Mouse (Mus musculus) liver, postnatal 0 days (tissue): ENCODE data around the gene Gtpbp10. TPM values are rescaled to one million over a fixed set of nuclear protein-coding genes. Genes with fewer than 3 reads are reported as not detected.

Experiments
- ATAC-seq: fragments of 200-750 bp; cut with Nextera tagmentation; 2 replicates; pipeline ENCODE4 v1.8.0; 2017; ENCODE audit warnings: mild to moderate bottlenecking, moderate library complexity
- DNase-seq: peaks from one replicate; pipeline ENCODE4 v3.0.0-alpha.2; 2016
- H3K27ac ChIP-seq: fragments of 300-500 bp; sonication (generic); 2 replicates; pipeline ENCODE4 v1.5.1; 2014; ENCODE audit warnings: antibody characterized with exemption, moderate library complexity, mild to moderate bottlenecking, low read depth
- H3K27me3 ChIP-seq: fragments of 300-500 bp; sonication (generic); 2 replicates; pipeline ENCODE4 v1.6.1; 2014; ENCODE audit warnings: low read length, control low read depth, mixed read lengths; ENCODE audit not compliant: insufficient read depth
- H3K36me3 ChIP-seq: fragments of 300-500 bp; sonication (generic); replicated peaks from 2 replicates; pipeline ENCODE4 v1.6.1; 2014; ENCODE audit warnings: mild to moderate bottlenecking, control low read depth, low read length, moderate library complexity, mixed read lengths; ENCODE audit not compliant: insufficient read depth
- H3K4me1 ChIP-seq: fragments of 300-500 bp; sonication (generic); 2 replicates; pipeline ENCODE4 v1.6.1; 2014; ENCODE audit warnings: antibody characterized with exemption, mild to moderate bottlenecking, control low read depth; ENCODE audit not compliant: insufficient read depth
- H3K4me2 ChIP-seq: fragments of 300-500 bp; sonication (generic); 2 replicates; pipeline ENCODE4 v1.6.1; 2014; ENCODE audit warnings: low read depth, mild to moderate bottlenecking, low read length, moderate library complexity, mixed read lengths
- H3K4me3 ChIP-seq: fragments of 300-500 bp; sonication (generic); 2 replicates; pipeline ENCODE4 v1.5.1; 2014; ENCODE audit warnings: low read depth, low read length
- H3K9ac ChIP-seq: fragments of 300-500 bp; sonication (generic); replicated peaks from 2 replicates; pipeline ENCODE4 v1.6.1; 2014; ENCODE audit warnings: mild to moderate bottlenecking, moderate library complexity
- H3K9me3 ChIP-seq: fragments of 300-500 bp; sonication (generic); 2 replicates; pipeline ENCODE4 v1.6.1; 2016; ENCODE audit warnings: mild to moderate bottlenecking, control low read depth, low read length, mixed read lengths
- CTCF ChIP-seq: sonication (generic); IDR thresholded peaks from 2 replicates; pipeline ENCODE4 v1.5.1; 2016; ENCODE audit warnings: antibody characterized with exemption, low read depth
- EP300 ChIP-seq: IDR thresholded peaks from 2 replicates; pipeline ENCODE4 v1.6.1; 2016; ENCODE audit warnings: antibody characterized with exemption, low read depth, mild to moderate bottlenecking
- WGBS: fragments of 180-500 bp; shearing (Covaris S2); extraction: QIAGEN DNeasy Blood & Tissue Kit; methylation state at CpG from one replicate; pipeline ENCODE4 v1.1.7; 2014; ENCODE audit not compliant: insufficient replicate concordance; 5-methylcytosine and 5-hydroxymethylcytosine counted together
- polyA plus RNA-seq: library from polyadenylated mRNA; unstranded; fragments of >200 nt; fragmentation: Nextera tagmentation; extraction: Ambion mirVana; gene quantifications from 2 replicates; pipeline ENCODE4 v1.2.1, GENCODE M21; 2015

The Gtpbp10 gene
- polyA plus RNA-seq, 1 experiment from 2014 or later: 9.9 TPM

- Histone ChIP-seq H3K27me3 (no peaks in the 10 kb centered on the region), H3K4me1 (no peaks in the 10 kb centered on the region), H3K36me3 (0 out of 2 replicates have a peak, but pooled peaks cover 3% of the 10 kb centered on the region), H3K9me3 (no peaks in the 10 kb centered on the region), H3K27ac (no peak overlapping the region), H3K4me2 (no peak overlapping the region), H3K9ac (no peak overlapping the region), H3K4me3 (no peak overlapping the region)
- DNase-seq (no peak), ATAC-seq (no peak)
- 79% methylated on average over 13 of the region's 13 CpGs for WGBS
- no peak for TF ChIP-seq CTCF
- TF ChIP-seq EP300: no peak
Measured at GRCm38 (mm10) chr5:5504456-5504855, 54.9 kb downstream of the Gtpbp10 start.

- Histone ChIP-seq H3K27ac (no peak overlapping the region), H3K4me3 (no peak overlapping the region), H3K4me2 (no peak overlapping the region), H3K9ac (no peak overlapping the region), H3K27me3 (no peaks in the 10 kb centered on the region), H3K36me3 (0 out of 2 replicates have a peak, but pooled peaks cover 3% of the 10 kb centered on the region), H3K9me3 (no peaks in the 10 kb centered on the region), H3K4me1 (no peaks in the 10 kb centered on the region)
- TF ChIP-seq EP300: no peak
- no peak for TF ChIP-seq CTCF
- DNase-seq (no peak), ATAC-seq (no peak)
- WGBS: 82% methylated on average over 4 of the region's 4 CpGs
Measured at GRCm38 (mm10) chr5:5503381-5503780, 56.0 kb downstream of the Gtpbp10 start.

GRCm38 (mm10) chr5:5501583-5501982 lies 57.8 kb downstream of the Gtpbp10 start:
- Histone ChIP-seq H3K27me3 (no peaks in the 10 kb centered on the region), H3K36me3 (no peaks in the 10 kb centered on the region), H3K4me1 (no peaks in the 10 kb centered on the region), H3K9ac (no peak overlapping the region), H3K4me2 (no peak overlapping the region), H3K27ac (no peak overlapping the region), H3K4me3 (no peak overlapping the region), H3K9me3 (no peaks in the 10 kb centered on the region)
- 56% methylated on average over 2 of the region's 2 CpGs for WGBS
- DNase-seq: no peak
- ATAC-seq: no peak
- TF ChIP-seq CTCF (no peak), EP300 (no peak)

GRCm38 (mm10) chr5:5496393-5496792 lies 62.9 kb downstream of the Gtpbp10 start:
- WGBS: 54% methylated on average over 3 of the region's 3 CpGs
- Histone ChIP-seq H3K27me3 (no peaks in the 10 kb centered on the region), H3K4me2 (no peak overlapping the region), H3K9me3 (no peaks in the 10 kb centered on the region), H3K9ac (no peak overlapping the region), H3K27ac (no peak overlapping the region), H3K36me3 (no peaks in the 10 kb centered on the region), H3K4me3 (no peak overlapping the region), H3K4me1 (no peaks in the 10 kb centered on the region)
- TF ChIP-seq EP300 (no peak), CTCF (no peak)
- no peak for ATAC-seq
- no peak for DNase-seq

- Histone ChIP-seq H3K4me3 (no peak overlapping the region), H3K27me3 (no peaks in the 10 kb centered on the region), H3K4me2 (peak overlapping the region; percentile 50), H3K9me3 (no peaks in the 10 kb centered on the region), H3K27ac (no peak overlapping the region), H3K9ac (no peak overlapping the region), H3K4me1 (no peaks in the 10 kb centered on the region), H3K36me3 (no peaks in the 10 kb centered on the region)
- no peak for DNase-seq
- TF ChIP-seq EP300: no peak
- TF ChIP-seq CTCF: no peak
- 56% methylated on average over 4 of the region's 4 CpGs for WGBS
- peak; percentile 66; the same call in 1 of the 2 replicates for ATAC-seq
Measured at GRCm38 (mm10) chr5:5495042-5495441, 64.3 kb downstream of the Gtpbp10 start.

DNA sequence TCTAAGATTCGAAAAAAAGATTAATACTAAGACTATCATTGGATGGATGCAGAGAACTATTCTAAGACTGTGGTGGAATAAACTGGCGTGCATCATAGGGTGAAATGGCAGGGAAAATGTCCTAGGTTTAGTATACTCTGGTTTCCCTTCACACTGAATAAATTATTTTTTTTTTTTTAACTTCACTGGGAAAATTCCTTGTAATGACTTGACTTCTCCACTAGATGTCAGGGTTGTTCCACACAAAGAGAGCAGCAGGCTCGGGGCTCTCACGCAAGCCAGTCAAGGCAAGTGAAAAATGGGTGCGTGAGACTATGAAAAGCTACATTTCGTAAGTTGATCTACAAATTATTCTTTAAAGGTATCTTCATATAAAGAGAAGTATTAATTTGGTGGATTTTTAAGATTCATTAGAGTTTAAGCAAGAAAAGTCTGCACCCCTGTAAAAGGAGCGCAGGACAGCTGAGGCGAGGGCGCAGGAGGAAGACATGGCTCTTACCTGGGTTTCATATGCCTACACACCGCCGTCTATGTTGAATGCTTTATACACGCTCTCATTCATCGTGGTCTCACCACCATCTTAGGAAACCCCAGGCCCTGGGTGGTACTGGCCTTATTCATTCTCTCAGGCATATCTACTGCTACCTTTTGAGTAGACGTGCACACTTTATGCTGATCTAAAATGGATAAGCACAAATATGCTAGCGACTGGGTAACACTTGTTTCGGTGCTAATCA lies 64.9 kb downstream of the Gtpbp10 start:
- TF ChIP-seq EP300 (no peak), CTCF (peak; percentile 75)
- no peak overlapping the region for H3K27ac ChIP-seq
- no peaks in the 10 kb centered on the region for H3K36me3 ChIP-seq
- WGBS: 38% methylated on average over 16 of the region's 16 CpGs
- peak overlapping the region; percentile 50 for H3K4me2 ChIP-seq
- no peak; the same call in 1 of the 2 replicates for ATAC-seq
- H3K4me1 ChIP-seq: no peaks in the 10 kb centered on the region
- no peak overlapping the region for H3K9ac ChIP-seq
- no peaks in the 10 kb centered on the region for H3K27me3 ChIP-seq
- H3K4me3 ChIP-seq: no peak overlapping the region
- no peaks in the 10 kb centered on the region for H3K9me3 ChIP-seq
- no peak for DNase-seq
